Mouse (Mus musculus): Measurements from ENCODE around the gene Slpi.

Gene Slpi

GRCm38 (mm10) chr2:164389020-164389419 is at the start of gene Slpi:
Slpi (minus strand) TSS chr2:164389095.
- Histone ChIP-seq H3K27me3 (ENCODE audit: control insufficient read depth, insufficient read depth, low read length, poor library complexity, severe bottlenecking) (no peaks in the 10 kb centered on the region; the same call in 1 of the 2 replicates), H3K36me3 (ENCODE audit: control insufficient read depth, insufficient read depth, low read length, poor library complexity, severe bottlenecking) (no peaks in the 10 kb centered on the region)
- DNase-seq (ENCODE audit: low read depth, low spot score): peak; percentile 25

DNA sequence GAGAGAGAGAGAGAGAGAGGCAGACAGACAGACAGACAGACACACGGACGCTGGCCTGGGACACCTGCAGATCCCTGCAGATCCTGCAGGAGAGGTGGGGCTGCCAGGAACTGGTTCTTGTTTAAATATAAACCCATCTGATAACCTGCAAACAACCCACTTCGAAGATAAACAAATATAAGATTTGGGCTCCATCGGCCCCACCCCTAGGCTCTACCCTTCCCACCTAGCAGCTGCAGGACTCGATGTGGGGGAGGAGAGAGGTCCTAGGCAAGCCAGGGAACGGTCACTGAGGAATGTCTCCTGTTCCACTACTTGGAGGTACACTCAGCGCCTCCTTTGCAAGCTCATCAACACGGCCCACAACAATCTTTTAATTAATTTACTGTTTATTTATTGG is 49.4 kb upstream of the Slpi start:
- DNase-seq (ENCODE audit: low read depth, low spot score): no peak
- Histone ChIP-seq H3K27me3 (ENCODE audit: control insufficient read depth, insufficient read depth, low read length, poor library complexity, severe bottlenecking) (no peaks in the 10 kb centered on the region), H3K36me3 (ENCODE audit: control insufficient read depth, insufficient read depth, low read length, poor library complexity, severe bottlenecking) (no peaks in the 10 kb centered on the region)

- DNase-seq (ENCODE audit: low read depth, low spot score): no peak
- Histone ChIP-seq H3K36me3 (ENCODE audit: control insufficient read depth, insufficient read depth, low read length, poor library complexity, severe bottlenecking) (no peaks in the 10 kb centered on the region), H3K27me3 (ENCODE audit: control insufficient read depth, insufficient read depth, low read length, poor library complexity, severe bottlenecking) (no peaks in the 10 kb centered on the region)
Measured at GRCm38 (mm10) chr2:164437710-164438109, 48.8 kb upstream of the Slpi start.

DNA sequence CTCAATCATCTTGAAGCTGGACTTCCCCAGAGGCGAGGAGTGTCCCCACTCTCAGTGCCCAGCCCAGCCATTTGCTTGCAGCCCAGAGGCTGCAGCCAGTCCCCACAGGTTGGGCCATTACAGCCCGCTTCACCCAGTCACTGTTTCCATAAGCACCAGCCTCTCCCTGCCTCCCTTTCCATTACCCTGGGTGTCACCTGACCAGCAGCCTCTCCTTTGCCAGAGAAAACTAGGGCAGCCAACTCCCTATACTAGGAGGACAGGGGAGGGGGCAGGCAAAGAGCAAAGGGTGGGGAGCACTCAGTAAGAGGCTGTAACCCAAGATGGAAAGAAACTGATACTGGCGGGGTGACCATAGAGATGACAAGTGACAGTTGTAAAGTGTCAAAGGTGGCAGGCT is 48.1 kb upstream of the Slpi start:
- H3K27me3 ChIP-seq (ENCODE audit: control insufficient read depth, insufficient read depth, low read length, poor library complexity, severe bottlenecking): no peaks in the 10 kb centered on the region
- H3K36me3 ChIP-seq (ENCODE audit: control insufficient read depth, insufficient read depth, low read length, poor library complexity, severe bottlenecking): no peaks in the 10 kb centered on the region
- no peak for DNase-seq (ENCODE audit: low read depth, low spot score)

- Histone ChIP-seq H3K27me3 (ENCODE audit: control insufficient read depth, insufficient read depth, low read length, poor library complexity, severe bottlenecking) (no peaks in the 10 kb centered on the region), H3K36me3 (ENCODE audit: control insufficient read depth, insufficient read depth, low read length, poor library complexity, severe bottlenecking) (no peaks in the 10 kb centered on the region)
- no peak for DNase-seq (ENCODE audit: low read depth, low spot score)
Measured at GRCm38 (mm10) chr2:164436215-164436913, 47.5 kb upstream of the Slpi start.

- Histone ChIP-seq H3K36me3 (ENCODE audit: control insufficient read depth, insufficient read depth, low read length, poor library complexity, severe bottlenecking) (peaks cover 3% of the 10 kb centered on the region; the same call in 1 of the 2 replicates), H3K27me3 (ENCODE audit: control insufficient read depth, insufficient read depth, low read length, poor library complexity, severe bottlenecking) (no peaks in the 10 kb centered on the region)
- DNase-seq (ENCODE audit: low read depth, low spot score): peak; percentile 58
Measured at GRCm38 (mm10) chr2:164435216-164436090, 46.6 kb upstream of the Slpi start.

DNA sequence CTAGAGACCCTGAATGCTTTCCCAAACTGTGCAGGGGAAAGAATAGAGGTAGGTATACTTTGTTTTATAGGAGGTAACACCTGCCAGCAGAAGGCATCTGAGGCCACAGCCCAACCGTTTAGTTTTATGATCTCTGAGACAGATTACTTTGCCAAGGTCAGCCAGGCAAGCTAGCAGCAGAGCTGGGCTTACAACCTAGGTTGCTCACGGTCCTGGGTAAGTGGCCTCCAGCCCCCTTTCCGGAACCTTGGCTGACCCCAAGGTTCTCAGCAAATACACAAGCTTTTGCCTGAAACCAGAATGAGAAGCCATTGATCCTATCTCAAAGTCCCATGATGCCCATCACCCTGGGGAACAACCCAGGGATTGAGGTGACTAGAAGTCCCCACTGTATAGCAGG is 45.8 kb upstream of the Slpi start:
- peaks cover 3% of the 10 kb centered on the region; the same call in 1 of the 2 replicates for H3K36me3 ChIP-seq (ENCODE audit: control insufficient read depth, insufficient read depth, low read length, poor library complexity, severe bottlenecking)
- DNase-seq (ENCODE audit: low read depth, low spot score): no peak
- H3K27me3 ChIP-seq (ENCODE audit: control insufficient read depth, insufficient read depth, low read length, poor library complexity, severe bottlenecking): no peaks in the 10 kb centered on the region

GRCm38 (mm10) chr2:164433278-164433895 is 44.5 kb upstream of the Slpi start:
- peaks cover 12% of the 10 kb centered on the region for H3K36me3 ChIP-seq (ENCODE audit: control insufficient read depth, insufficient read depth, low read length, poor library complexity, severe bottlenecking)
- no peaks in the 10 kb centered on the region for H3K27me3 ChIP-seq (ENCODE audit: control insufficient read depth, insufficient read depth, low read length, poor library complexity, severe bottlenecking)
- no peak for DNase-seq (ENCODE audit: low read depth, low spot score)

DNA sequence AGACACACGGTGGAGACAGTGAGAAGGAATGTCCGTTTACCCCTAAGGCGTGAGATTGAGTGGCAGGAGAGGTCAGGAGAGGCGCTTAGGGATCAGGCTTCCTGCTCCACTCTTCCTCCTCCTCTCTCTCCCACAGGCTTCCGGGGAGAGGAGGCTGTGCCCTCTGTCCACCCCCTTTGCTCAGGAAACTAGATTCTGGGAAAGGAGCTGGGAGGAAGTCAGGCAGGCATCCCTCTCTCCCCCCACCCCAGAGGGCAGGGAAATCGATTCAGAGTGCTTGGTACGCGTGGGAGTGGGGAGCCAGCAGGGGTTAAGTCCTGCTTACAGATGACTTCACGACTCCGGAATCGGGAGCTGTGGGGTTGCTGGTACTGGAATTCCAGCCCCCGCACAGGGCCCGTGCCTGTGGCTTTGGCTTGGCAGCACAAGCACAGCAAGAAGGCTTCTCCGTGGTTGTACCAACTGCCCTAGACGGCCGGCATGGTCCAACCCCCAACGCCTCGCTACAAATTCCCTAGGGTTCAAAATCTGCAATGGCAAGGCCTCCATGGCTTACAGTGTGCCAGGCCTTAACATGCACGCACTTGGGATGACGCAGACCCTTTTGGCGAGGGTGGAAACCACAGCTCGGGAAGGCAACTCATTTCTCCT is 43.8 kb upstream of the Slpi start:
- no peaks in the 10 kb centered on the region for H3K27me3 ChIP-seq (ENCODE audit: control insufficient read depth, insufficient read depth, low read length, poor library complexity, severe bottlenecking)
- peaks cover 15% of the 10 kb centered on the region for H3K36me3 ChIP-seq (ENCODE audit: control insufficient read depth, insufficient read depth, low read length, poor library complexity, severe bottlenecking)
- no peak for DNase-seq (ENCODE audit: low read depth, low spot score)

DNA sequence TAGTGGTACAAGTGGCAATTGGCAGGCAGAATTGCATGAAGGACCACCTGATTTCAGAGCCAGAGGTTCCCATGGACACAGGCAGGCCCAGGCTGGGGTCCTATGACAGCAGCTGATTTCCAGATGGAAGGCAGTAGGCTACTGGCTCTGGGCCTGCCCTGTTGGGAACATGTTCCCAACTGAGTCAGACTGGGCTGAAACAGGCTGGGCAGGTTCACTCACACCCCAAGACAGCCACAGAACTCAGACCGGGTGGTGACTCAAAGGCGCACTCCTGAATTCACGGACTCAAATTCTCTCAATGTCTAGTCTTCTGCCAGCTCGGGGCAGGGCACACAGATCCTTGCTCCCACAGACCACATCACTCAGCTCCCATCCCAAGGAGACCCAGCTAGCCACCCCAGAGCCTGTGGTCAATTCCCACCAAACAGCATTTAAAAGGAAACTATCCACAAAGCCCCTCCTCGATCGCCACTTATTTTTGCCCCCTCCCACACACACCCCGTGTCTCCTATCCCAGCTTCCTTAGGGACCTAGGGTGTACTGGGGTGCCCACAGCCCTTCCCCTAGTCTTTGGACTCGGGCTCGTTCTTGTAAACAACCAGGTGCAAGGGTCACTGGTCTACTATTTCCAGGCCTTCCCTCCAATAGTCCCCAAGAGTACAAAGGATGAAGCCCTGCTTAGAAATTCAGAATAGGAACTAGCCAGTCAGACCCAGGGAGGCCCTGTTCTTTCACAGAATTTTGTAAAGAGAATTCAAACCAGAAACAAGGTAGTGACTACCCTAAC is 43.0 kb upstream of the Slpi start:
- Histone ChIP-seq H3K27me3 (ENCODE audit: control insufficient read depth, insufficient read depth, low read length, poor library complexity, severe bottlenecking) (no peaks in the 10 kb centered on the region), H3K36me3 (ENCODE audit: control insufficient read depth, insufficient read depth, low read length, poor library complexity, severe bottlenecking) (peaks cover 15% of the 10 kb centered on the region)
- DNase-seq (ENCODE audit: low read depth, low spot score): no peak

DNA sequence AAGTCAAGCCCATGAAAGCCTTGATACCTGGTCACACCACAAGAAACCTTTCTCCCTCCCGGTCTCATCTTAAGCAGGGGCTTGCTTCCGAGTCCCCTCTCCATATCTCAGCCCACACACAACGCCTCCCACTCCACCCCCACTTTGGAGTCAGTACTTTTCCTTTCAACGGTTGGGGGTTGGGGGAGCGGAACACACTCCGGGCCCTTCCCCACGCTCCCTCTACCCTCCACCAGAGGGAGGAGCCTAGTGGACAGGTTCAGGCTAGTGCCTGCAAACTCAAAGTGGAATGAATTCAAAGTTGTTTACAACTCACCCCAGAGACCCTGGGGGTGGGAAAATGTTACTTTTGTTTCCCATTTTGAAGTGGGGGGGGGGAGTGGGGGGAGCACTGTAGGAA is 41.8 kb upstream of the Slpi start:
- DNase-seq (ENCODE audit: low read depth, low spot score): no peak
- Histone ChIP-seq H3K36me3 (ENCODE audit: control insufficient read depth, insufficient read depth, low read length, poor library complexity, severe bottlenecking) (peaks cover 20% of the 10 kb centered on the region), H3K27me3 (ENCODE audit: control insufficient read depth, insufficient read depth, low read length, poor library complexity, severe bottlenecking) (no peaks in the 10 kb centered on the region)

DNA sequence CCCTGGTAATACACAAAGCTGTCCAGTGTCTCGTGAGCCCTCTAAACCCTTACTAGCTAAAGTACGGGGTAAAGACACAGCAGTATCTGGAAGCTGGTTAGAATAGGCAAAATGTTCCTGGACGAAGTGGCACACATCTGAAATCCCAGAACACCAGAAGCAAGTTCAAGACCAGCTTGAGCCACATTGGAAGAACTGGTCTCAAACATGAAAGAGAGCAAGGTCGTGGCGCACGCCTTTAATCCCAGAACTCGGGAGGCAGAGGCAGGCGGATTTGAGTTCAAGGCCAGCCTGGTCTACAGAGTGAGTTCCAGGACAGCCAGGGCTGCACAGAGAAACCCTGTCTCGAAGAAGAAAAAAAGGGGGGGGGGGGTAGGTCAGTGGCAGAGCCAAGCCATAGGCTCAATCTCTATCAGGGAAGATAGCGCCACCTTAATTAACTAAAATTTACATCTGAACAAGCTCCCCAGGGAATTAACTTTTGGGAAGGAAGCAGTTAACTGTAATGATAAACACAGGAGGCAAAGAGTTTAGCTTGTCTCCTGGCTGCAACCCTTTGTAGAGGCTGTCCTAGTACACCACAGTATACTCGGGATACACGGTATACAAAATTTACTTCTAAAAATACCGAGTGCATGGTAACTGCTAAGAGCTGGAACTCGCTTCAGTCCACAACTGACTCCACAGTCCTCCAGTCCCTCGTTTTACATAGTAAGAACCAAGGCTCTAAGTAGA is 41.2 kb upstream of the Slpi start:
- DNase-seq (ENCODE audit: low read depth, low spot score): no peak
- Histone ChIP-seq H3K27me3 (ENCODE audit: control insufficient read depth, insufficient read depth, low read length, poor library complexity, severe bottlenecking) (no peaks in the 10 kb centered on the region), H3K36me3 (ENCODE audit: control insufficient read depth, insufficient read depth, low read length, poor library complexity, severe bottlenecking) (peaks cover 23% of the 10 kb centered on the region)

DNA sequence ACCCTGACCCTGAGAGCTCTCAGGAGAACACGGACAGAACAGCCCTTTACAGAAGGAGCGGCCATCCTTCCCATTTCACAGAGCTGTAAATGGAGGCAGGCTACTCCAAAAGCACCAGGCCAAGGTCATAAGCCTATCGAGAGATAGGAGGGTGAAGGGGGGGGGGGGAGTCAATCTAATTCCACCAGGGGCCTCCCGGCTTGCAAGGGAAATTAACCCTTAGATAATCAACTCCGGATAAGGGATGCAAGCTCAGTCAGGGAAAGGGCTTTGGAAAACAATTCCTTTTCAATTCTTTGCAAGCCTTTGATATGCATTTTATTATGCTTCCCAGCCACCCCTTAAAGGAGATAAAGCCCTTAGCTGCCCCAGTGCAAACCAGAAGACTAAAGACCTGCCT is 39.6 kb upstream of the Slpi start:
- Histone ChIP-seq H3K27me3 (ENCODE audit: control insufficient read depth, insufficient read depth, low read length, poor library complexity, severe bottlenecking) (no peaks in the 10 kb centered on the region), H3K36me3 (ENCODE audit: control insufficient read depth, insufficient read depth, low read length, poor library complexity, severe bottlenecking) (peaks cover 27% of the 10 kb centered on the region)
- no peak for DNase-seq (ENCODE audit: low read depth, low spot score)

All from splenic B cell, adult 2 months (primary cell).